Mouse (Mus musculus): ENCODE measurements around the gene Snx11.

DNA sequence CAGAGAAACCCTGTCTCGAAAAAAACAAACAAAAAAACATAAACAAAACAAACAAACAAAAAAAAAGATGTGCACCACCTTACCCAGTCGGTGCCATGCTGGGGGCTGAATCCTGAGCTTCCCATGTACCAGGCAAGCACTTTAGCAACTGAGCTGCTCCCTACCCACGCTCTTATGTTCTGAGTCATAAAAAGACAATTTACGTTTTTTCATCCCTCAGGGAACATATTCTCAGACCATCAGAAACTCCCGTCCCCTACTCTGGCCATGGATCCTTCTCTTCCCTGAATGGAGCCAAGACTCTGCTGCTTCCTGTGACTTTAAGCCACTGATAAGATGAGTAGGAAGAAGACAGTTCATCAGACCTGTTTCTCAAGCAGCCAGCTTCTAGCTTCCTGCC, 19.0 kb downstream of the Snx11 start:
- TF ChIP-seq ZC3H11A (IDR thresholded peaks at IDR 0.05; ENCODE audit: borderline replicate concordance, low read depth, low read length) (no peak), MAFK (IDR thresholded peaks at IDR 0.05; ENCODE audit: insufficient read depth, low read depth, low read length) (no peak)

Data from ES-E14 (cell line).